Mouse (Mus musculus) kidney, embryonic 16.5 days (tissue): ENCODE data around the gene Foxo3. TPM values are rescaled to one million over a fixed set of nuclear protein-coding genes. Genes with fewer than 3 reads are reported as not detected.

Source experiments
- ATAC-seq: fragments of 200-750 bp; cut with Nextera tagmentation; 2 replicates; pipeline ENCODE4 v1.8.0; 2017; ENCODE audit warnings: moderate TSS enrichment; ENCODE audit not compliant: low FRiP score, low TSS enrichment
- H3K27ac ChIP-seq: fragments of 300-500 bp; sonication (generic); 2 replicates; pipeline ENCODE4 v1.5.1; 2014; ENCODE audit warnings: low read length
- H3K27me3 ChIP-seq: fragments of 300-500 bp; sonication (generic); 2 replicates; pipeline ENCODE4 v1.6.1; 2014; ENCODE audit warnings: low read length, control low read depth, mixed read lengths; ENCODE audit not compliant: insufficient read depth
- H3K36me3 ChIP-seq: fragments of 300-500 bp; sonication (generic); 2 replicates; pipeline ENCODE4 v1.6.1; 2014; ENCODE audit warnings: low read length, control low read depth, mixed read lengths; ENCODE audit not compliant: insufficient read depth
- H3K4me1 ChIP-seq: fragments of 300-500 bp; sonication (generic); 2 replicates; pipeline ENCODE4 v1.6.1; 2014; ENCODE audit warnings: low read length, control low read depth, mixed read lengths; ENCODE audit not compliant: insufficient read depth
- H3K4me2 ChIP-seq: fragments of 300-500 bp; sonication (generic); replicated peaks from 2 replicates; pipeline ENCODE4 v1.6.1; 2014; ENCODE audit warnings: low read depth, low read length
- H3K4me3 ChIP-seq: fragments of 300-500 bp; sonication (generic); 2 replicates; pipeline ENCODE4 v1.5.1; 2014; ENCODE audit warnings: mild to moderate bottlenecking, low read length
- H3K9ac ChIP-seq: fragments of 300-500 bp; sonication (generic); replicated peaks from 2 replicates; pipeline ENCODE4 v1.6.1; 2014; ENCODE audit warnings: low read length
- H3K9me3 ChIP-seq: fragments of 300-500 bp; sonication (generic); 2 replicates; pipeline ENCODE4 v1.6.1; 2016; ENCODE audit warnings: low read length, control low read depth
- WGBS: fragments of 180-500 bp; shearing (Covaris S2); extraction: QIAGEN DNeasy Blood & Tissue Kit; methylation state at CpG from one replicate; pipeline ENCODE4 v1.1.7; 2014; 5-methylcytosine and 5-hydroxymethylcytosine counted together
- polyA plus RNA-seq: library from polyadenylated mRNA; unstranded; fragments of >200 nt; fragmentation: Nextera tagmentation; extraction: Ambion mirVana; gene quantifications from 2 replicates; pipeline ENCODE4 v1.2.1, GENCODE M21; 2015

Foxo3 gene
- polyA plus RNA-seq, 1 experiment from 2014 or later, result 5.9 TPM

GRCm38 (mm10) chr10:42269281-42270025 lies 7.1 kb downstream of the Foxo3 start:
- no peak overlapping the region for H3K27ac ChIP-seq
- ATAC-seq, result no peak
- no peaks in the 10 kb centered on the region for H3K9me3 ChIP-seq
- H3K4me1 ChIP-seq, result peaks cover 53% of the 10 kb centered on the region
- no peak overlapping the region for H3K4me2 ChIP-seq
- 48% methylated on average over 15 of the region's 15 CpGs for WGBS
- peaks cover 31% of the 10 kb centered on the region for H3K36me3 ChIP-seq
- H3K27me3 ChIP-seq, result no peaks in the 10 kb centered on the region
- no peak overlapping the region for H3K9ac ChIP-seq
- H3K4me3 ChIP-seq, result no peak overlapping the region

DNA sequence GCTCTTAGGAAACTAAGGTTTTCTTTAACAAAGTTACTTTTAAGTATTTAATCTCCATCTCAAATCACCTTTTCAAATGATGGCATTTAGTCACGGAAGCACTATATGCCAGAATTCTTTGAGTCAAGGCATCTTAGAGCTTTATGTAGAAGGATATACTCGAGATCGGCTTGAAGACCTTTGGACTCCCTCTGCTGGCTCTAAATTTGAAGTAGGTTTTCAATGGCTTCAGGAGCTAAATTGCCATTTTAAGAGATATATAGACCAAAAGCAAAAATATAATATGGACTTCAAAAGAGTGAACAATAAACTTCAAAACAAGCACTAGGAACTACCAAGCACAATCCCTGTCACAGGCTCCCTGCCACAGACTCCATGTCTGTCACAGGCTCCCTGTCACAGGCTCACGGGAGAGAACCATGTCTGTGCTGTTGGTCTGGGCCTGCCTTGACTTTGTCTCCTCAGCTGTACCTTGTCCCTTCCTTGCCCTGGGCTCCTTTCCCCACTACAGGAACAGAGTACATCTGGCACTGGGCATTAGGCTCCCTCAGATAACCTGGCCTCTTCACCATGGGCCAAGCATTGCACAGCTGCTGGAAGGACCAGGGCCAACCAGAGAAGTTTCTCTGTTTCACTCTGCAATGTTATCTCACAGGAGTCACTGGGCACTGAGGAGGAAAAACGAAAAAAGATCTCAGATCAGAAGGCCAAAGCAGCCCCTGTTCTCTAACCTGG lies 8.6 kb downstream of the Foxo3 start:
- Histone ChIP-seq H3K36me3 (peaks cover 31% of the 10 kb centered on the region), H3K4me1 (peaks cover 40% of the 10 kb centered on the region), H3K9me3 (no peaks in the 10 kb centered on the region), H3K27ac (no peak overlapping the region), H3K4me2 (no peak overlapping the region), H3K4me3 (no peak overlapping the region), H3K27me3 (no peaks in the 10 kb centered on the region), H3K9ac (no peak overlapping the region)
- ATAC-seq, result no peak
- 75% methylated on average over 5 of the region's 5 CpGs for WGBS

- Histone ChIP-seq H3K4me3 (no peak overlapping the region), H3K27ac (no peak overlapping the region), H3K27me3 (no peaks in the 10 kb centered on the region), H3K4me1 (peaks cover 17% of the 10 kb centered on the region), H3K36me3 (peaks cover 31% of the 10 kb centered on the region), H3K9me3 (no peaks in the 10 kb centered on the region), H3K9ac (no peak overlapping the region), H3K4me2 (no peak overlapping the region)
- no peak for ATAC-seq
- WGBS, result 87% methylated on average over 11 of the region's 11 CpGs
Observed at GRCm38 (mm10) chr10:42265021-42265689, 11.4 kb downstream of the Foxo3 start.

DNA sequence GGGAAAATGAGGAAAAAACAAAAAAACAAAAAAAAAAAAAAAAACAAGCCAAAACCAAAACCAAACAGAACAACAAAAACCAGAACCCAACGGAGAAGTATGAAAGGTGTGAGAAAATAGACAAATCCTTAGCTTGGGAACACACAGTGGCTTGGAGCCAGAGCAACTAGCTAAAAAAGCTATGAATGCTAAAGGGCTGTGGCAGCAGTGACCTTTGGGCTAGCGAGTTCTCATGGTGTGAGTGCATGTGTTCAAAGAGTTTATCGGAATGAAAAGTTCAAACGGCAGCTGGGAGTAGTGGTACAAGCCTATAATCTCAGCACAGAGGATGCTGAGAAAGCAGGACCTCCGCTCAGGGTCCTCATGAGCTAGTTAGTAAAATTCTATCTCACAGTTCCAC lies 12.4 kb downstream of the Foxo3 start:
- no peak overlapping the region for H3K4me2 ChIP-seq
- WGBS, result 71% methylated on average over 5 of the region's 5 CpGs
- H3K27me3 ChIP-seq, result no peaks in the 10 kb centered on the region
- no peak overlapping the region for H3K27ac ChIP-seq
- H3K9me3 ChIP-seq, result no peaks in the 10 kb centered on the region
- no peak overlapping the region for H3K9ac ChIP-seq
- no peak for ATAC-seq
- H3K4me3 ChIP-seq, result no peak overlapping the region
- H3K4me1 ChIP-seq, result peaks cover 8% of the 10 kb centered on the region
- peaks cover 31% of the 10 kb centered on the region for H3K36me3 ChIP-seq

DNA sequence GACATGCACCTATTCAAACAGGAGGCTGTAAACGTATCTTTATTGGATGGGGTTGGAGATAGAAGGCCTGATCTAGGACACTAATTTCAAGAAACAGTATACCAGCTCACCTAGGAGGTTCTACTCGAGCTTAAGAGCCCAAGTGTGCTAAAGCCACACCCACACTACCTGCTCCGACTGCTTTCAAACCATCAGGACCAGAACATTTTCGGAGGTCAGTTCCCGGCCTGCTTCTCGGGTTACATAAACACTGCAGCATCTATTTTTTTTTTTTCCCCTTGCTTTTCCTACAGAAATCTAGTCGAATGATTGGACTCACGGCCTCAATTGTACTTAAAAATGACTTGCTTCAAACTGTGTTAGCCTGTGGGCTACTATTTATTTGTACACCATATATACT lies 12.9 kb downstream of the Foxo3 start:
- Histone ChIP-seq H3K4me3 (no peak overlapping the region), H3K4me2 (no peak overlapping the region), H3K9ac (no peak overlapping the region), H3K36me3 (peaks cover 31% of the 10 kb centered on the region), H3K27ac (no peak overlapping the region), H3K27me3 (no peaks in the 10 kb centered on the region), H3K4me1 (0 out of 2 replicates have a peak, but pooled peaks cover 3% of the 10 kb centered on the region), H3K9me3 (no peaks in the 10 kb centered on the region)
- WGBS, result 50% methylated on average over 8 of the region's 8 CpGs
- no peak for ATAC-seq

- no peak overlapping the region for H3K27ac ChIP-seq
- 92% methylated on average over 3 of the region's 3 CpGs for WGBS
Observed at GRCm38 (mm10) chr10:42262061-42262460, 14.5 kb downstream of the Foxo3 start.

DNA sequence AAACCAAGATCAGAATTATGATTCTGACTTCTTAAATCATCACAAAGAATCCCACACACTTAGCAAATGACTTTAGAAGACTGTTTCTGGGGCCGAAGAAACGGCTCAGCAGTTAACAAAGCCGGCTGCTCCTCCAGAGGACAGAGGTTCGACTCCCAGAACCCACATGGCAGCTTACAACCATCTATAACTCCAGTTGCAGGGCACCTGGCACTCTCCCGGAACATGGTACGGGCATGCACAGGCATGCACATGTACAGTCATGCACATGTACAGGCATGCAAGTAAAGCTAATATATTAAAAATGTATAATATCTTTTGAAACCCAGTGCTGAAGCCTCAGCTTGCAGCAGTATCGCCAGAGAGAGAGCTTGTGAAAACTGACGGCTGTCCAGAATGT lies 15.5 kb downstream of the Foxo3 start:
- peaks cover 17% of the 10 kb centered on the region for H3K36me3 ChIP-seq
- H3K4me3 ChIP-seq, result no peak overlapping the region
- H3K4me1 ChIP-seq, result no peaks in the 10 kb centered on the region
- no peak overlapping the region for H3K4me2 ChIP-seq
- H3K9me3 ChIP-seq, result no peaks in the 10 kb centered on the region
- WGBS, result 91% methylated on average over 8 of the region's 8 CpGs
- no peaks in the 10 kb centered on the region for H3K27me3 ChIP-seq
- no peak for ATAC-seq
- H3K27ac ChIP-seq, result no peak overlapping the region
- no peak overlapping the region for H3K9ac ChIP-seq

More at GRCm38 (mm10) chr10:42262061-42262460, 14.5 kb downstream of the Foxo3 start:
- H3K4me2 ChIP-seq, result no peak overlapping the region
- H3K36me3 ChIP-seq, result peaks cover 27% of the 10 kb centered on the region
- H3K9ac ChIP-seq, result no peak overlapping the region
- no peak for ATAC-seq
- H3K9me3 ChIP-seq, result no peaks in the 10 kb centered on the region
- H3K4me3 ChIP-seq, result no peak overlapping the region
- H3K27me3 ChIP-seq, result no peaks in the 10 kb centered on the region
- H3K4me1 ChIP-seq, result no peaks in the 10 kb centered on the region

- no peaks in the 10 kb centered on the region for H3K27me3 ChIP-seq
- H3K4me1 ChIP-seq, result no peaks in the 10 kb centered on the region
- H3K9ac ChIP-seq, result no peak overlapping the region
- WGBS, result 34% methylated on average over 8 of the region's 8 CpGs
- no peak for ATAC-seq
- no peak overlapping the region for H3K27ac ChIP-seq
- H3K4me3 ChIP-seq, result no peak overlapping the region
- no peaks in the 10 kb centered on the region for H3K9me3 ChIP-seq
- H3K4me2 ChIP-seq, result no peak overlapping the region
- H3K36me3 ChIP-seq, result peaks cover 12% of the 10 kb centered on the region
Observed at GRCm38 (mm10) chr10:42260523-42260922, 16.0 kb downstream of the Foxo3 start.

DNA sequence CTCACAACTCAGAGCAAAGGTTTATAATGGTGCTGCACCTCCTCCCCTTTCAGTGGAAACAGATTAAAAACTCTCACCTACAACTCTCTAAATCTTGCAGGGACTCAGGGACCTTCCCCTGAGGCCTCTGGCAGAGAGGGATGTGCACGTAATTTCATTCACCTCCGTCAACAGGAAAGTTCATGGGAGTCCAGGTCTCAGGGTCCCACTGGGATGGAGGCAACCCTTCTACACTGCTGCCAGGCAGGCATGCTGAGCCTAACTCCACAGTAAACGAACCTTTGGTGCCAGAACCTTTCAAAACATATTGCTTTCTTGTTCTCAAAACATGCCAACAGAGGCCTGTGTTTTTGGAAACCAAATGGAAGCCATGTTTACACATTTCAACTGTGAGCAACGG lies 17.0 kb downstream of the Foxo3 start:
- H3K4me1 ChIP-seq, result no peaks in the 10 kb centered on the region
- 69% methylated on average over 4 of the region's 4 CpGs for WGBS
- no peak overlapping the region for H3K27ac ChIP-seq
- H3K9me3 ChIP-seq, result no peaks in the 10 kb centered on the region
- no peak overlapping the region for H3K9ac ChIP-seq
- no peak overlapping the region for H3K4me2 ChIP-seq
- no peaks in the 10 kb centered on the region for H3K27me3 ChIP-seq
- no peak overlapping the region for H3K4me3 ChIP-seq
- H3K36me3 ChIP-seq, result 0 out of 2 replicates have a peak, but pooled peaks cover 3% of the 10 kb centered on the region
- ATAC-seq, result no peak
